Mouse (Mus musculus) heart, adult 2 months (tissue): ENCODE measurements around the gene Clec4b2.

ENCODE experiments used
- CTCF ChIP-seq: fragments of 200-600 bp; IDR thresholded peaks from 2 replicates; pipeline ENCODE4 v1.8.1; 2022; ENCODE audit warnings: antibody characterized with exemption, mild to moderate bottlenecking, moderate library complexity
- EP300 ChIP-seq: fragments of 200-500 bp; IDR thresholded peaks from 2 replicates; pipeline ENCODE4 v1.6.1; 2011; ENCODE audit warnings: low read depth, low read length, control low read depth; ENCODE audit not compliant: insufficient read depth
- POLR2A ChIP-seq: fragments of 200-500 bp; IDR thresholded peaks from 2 replicates; pipeline ENCODE4 v1.6.1; 2011; ENCODE audit warnings: mild to moderate bottlenecking, low read depth, low read length, control low read depth; ENCODE audit not compliant: insufficient read depth

DNA sequence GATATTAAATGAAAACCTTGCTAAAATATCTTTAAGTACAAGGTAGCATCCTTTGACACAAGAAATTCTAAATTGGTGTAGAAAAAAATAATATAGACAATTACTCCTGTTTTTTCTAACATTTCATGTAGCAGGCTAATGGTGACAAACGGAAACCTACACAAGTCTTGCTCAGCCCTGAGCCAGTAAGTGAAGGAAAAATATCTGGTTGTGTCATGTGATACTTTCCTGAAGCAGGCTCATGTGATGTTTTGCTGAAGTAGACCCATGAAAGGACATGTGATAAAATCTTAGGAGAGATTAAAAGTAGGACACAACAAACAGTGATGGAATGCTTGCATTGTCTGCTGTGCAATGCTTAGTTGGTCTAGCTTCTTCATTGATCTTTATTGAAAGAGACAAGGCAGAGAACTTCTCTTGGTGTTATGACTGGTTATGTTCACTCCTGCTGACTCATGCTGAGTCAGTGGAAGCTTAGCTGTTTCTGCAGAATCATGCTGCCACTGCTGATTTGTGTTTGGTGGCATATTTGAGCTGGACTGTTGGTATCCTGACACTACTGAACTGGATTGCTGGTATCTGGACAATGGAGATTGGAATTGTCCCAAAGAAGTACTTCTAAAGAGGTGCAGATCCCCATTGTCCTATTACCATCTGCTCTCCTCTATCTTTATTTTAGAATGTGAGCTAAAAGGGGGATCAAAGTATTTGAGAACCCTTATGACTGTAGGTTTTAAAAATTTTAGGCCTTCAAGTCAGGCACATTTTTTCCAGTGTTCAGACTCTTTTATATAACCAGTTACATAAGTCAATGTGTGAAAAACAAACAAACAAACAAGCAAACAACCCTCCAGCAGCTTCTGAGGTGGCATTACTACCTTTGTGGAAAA lies 34.7 kb downstream of the Clec4b2 start:
- TF ChIP-seq CTCF = no peak
- no peak for TF ChIP-seq POLR2A
- no peak for TF ChIP-seq EP300
